Mouse (Mus musculus): ENCODE data around the gene Camk2n1.

The Camk2n1 gene

DNA sequence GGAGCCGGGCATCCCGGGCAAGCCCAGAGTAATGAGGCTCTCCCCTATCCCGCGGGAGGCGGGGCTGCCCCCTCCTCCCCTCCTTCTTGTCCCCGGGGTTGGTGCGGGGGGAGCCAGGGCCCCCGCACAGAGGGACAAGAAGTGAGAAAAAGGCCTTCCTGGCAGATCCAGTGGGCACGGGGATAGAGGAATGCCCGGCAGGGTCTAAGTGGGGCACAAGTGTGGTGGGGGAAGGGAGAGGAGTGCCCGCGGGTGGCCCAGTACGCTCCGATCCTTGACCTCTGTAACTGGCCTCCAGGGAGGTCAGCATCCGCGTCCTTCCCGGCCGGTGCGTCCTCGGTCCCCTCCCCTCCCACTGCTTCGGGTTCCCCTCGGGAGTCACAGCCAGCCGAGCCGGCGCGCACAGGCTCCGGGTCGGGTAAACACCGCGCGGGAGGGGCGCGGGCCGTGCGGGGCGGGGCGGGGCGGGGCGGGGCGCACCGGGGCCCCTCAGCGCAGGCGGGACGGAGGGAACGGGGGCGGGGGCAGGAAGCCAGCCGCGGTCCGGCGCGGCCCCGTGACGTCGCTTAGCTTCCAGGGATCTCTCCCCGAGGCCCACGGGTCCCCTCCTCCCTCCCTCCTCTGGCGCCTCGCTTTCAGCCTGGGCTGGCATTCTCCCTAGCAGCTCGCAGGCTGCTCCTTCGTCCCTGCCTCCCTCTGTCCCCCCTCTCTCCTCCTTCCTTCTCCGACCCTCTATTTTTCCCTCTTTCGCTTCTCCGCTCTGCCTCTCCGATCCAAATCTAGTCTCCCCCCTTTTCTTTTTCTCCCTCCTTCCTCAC is at the start of gene Camk2n1:
Gene Camk2n1, plus strand, starts transcription at position 562 of the 818 bp plus-strand sequence.
- in situ Hi-C loops (cut with MboI; ENCODE audit: low sequenced_read_pairs) = no loop called here

DNA sequence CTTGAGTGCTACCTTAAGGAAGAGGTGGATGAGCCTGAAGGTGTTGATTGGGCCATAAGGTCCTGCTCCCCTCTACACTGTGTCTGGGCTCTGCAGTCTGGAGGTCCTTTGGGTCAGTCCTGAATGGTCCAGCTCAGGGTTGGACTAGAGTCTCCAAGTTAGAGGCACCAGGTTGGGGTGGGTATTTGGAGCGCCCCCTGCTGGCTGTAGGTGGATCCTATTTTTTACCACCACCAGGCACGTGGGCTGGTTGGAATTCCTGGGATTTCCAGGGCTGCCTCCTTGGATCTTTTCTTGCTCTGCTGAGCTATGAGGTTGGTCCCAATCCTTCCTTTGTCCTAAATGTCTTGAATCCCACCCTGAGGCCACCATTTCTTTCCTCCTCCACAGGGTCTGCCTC is 49.3 kb upstream of the Camk2n1 start:
- in situ Hi-C loops (cut with MboI; ENCODE audit: low sequenced_read_pairs) = no loop called here

DNA sequence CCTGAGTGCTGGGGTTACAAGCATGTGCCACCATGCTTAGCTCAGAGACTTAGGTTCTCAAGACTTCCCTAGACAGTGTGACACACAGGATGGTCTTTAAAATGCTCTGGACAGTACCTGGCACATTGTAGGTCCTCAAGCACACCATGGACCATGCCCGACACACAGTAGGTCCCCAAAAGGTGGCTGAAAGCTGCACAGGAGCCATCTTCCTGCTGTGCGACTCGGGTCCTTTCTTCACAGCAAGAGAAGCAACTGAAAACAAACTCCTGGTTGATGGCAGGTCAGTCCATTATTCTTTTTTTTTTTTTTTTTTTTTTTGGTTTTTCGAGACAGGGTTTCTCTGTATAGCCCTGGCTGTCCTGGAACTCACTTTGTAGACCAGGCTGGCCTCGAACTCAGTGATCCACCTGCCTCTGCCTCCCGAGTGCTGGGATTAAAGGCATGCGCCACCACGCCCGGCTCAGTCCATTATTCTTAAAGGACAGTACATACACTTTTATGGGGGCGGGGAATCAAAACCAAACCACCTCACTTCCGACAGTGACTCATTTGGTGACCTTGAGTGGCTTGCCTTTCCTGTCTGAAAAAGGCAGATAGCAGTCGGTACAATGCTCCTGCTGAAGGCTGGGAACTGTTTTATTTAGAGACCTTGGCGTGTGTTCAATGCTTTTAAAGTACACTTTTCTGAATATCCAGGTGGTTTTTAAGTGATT is 46.5 kb upstream of the Camk2n1 start:
- in situ Hi-C loops (cut with MboI; ENCODE audit: low sequenced_read_pairs) = no loop called here

DNA sequence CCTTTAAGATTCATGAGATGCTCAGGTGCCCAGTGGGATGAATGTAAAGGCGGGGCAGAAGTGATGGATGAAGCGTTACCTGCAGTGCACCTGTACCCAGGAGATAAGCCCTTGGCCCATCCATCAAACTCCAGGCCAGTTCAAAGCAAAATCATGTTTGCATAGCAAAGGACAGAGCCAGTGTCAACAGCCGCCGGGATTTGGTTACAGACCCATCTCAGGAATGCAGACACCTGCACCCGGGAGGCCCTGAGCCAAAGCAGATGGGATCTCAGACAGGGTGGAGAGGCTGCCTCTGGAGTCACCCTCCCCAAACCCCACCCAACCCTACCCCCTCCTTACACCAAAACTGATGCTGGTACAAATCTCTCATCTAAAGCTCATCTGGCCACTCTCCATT is 43.1 kb upstream of the Camk2n1 start:
- in situ Hi-C loops (cut with MboI; ENCODE audit: low sequenced_read_pairs) = no loop called here

- in situ Hi-C loops (cut with MboI; ENCODE audit: low sequenced_read_pairs) = no loop called here
Measured at GRCm38 (mm10) chr4:138411504-138412121, 42.5 kb upstream of the Camk2n1 start.

DNA sequence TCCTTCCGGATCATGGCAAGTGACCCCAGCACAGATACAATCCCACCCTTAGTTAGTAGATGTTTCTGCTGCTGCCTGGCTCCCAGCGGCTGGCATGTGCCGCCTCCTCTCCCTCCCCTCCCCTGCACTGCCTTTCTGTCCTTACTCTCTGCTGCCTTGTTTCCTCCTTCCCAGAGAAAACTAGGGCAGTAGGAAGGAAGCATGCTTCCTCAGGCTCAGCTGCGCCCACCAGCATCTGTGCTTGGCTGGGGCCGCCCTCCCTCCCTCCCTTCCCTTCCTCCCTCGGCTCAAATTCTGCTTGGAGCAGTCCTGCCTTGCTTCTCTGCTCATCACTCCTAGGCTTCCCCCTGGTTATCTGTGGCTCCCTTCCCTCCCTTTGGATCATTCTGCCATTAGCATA is 39.4 kb upstream of the Camk2n1 start:
- in situ Hi-C loops (cut with MboI; ENCODE audit: low sequenced_read_pairs) = no loop called here

GRCm38 (mm10) chr4:138415991-138416390 is 38.1 kb upstream of the Camk2n1 start:
- in situ Hi-C loops (cut with MboI; ENCODE audit: low sequenced_read_pairs) = no loop called here

- in situ Hi-C loops (cut with MboI; ENCODE audit: low sequenced_read_pairs) = no loop called here
Measured at GRCm38 (mm10) chr4:138416414-138416813, 37.7 kb upstream of the Camk2n1 start.

DNA sequence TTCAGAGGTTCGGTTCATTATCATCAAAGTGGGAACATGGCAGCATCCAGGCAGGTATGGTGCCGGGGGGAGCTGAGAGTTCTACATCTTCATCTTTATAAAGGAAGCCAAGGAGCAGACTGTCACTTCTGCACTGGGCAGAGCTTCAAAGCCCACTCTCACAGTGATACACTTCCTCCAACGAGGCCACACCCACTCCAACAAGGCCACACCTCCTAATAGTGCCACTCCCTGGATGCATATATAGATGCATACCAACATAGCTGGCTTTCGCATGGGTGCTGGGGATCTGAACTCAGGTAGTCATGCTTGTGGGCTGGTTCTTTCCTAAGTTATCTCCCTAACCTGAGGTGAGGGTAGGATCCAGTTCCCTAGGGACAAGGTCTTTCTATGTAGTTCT is 36.2 kb upstream of the Camk2n1 start:
- in situ Hi-C loops (cut with MboI; ENCODE audit: low sequenced_read_pairs) = no loop called here

- in situ Hi-C loops (cut with MboI; ENCODE audit: low sequenced_read_pairs) = no loop called here
Measured at GRCm38 (mm10) chr4:138418340-138418957, 35.7 kb upstream of the Camk2n1 start.

DNA sequence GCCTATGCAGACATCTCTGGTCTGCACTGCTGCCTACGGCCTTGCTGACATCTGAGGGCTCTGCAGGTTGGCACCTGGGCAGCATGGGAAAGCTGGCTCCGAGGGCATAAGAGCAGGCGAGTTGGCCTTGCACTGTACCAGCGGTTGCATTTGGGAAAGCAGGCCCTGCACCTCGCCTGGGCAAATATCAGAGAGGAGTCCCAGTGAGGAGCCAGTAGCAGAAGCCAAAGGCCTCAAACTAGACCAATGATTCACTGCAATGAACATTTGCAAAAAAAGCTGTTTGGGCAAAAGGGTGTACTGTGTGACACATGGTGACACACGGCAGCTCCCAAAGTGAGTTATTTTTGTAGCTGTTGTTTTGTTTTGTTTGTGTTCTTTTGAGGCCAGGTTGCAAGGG is 29.1 kb upstream of the Camk2n1 start:
- in situ Hi-C loops (cut with MboI; ENCODE audit: low sequenced_read_pairs) = loop anchor here (5.0 kb wide), 1 partner anchor 103 kb away; no protein-coding TSS in a partner anchor

DNA sequence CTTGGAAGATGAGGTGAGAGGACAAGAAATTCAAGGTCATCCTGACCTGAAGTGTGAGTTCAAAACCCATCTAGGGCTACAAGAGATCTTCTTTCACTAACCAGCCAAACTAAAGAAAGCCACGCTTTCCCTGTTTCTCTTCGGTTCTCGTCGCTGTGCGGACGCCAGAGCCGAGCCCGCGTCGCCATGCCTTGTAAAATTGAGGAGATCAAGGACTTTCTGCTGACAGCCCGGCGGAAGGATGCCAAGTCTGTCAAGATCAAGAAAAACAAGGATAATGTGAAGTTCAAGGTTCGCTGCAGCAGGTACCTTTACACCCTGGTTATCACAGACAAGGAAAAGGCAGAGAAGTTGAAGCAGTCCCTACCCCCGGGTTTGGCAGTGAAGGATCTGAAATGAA is 28.5 kb upstream of the Camk2n1 start:
- in situ Hi-C loops (cut with MboI; ENCODE audit: low sequenced_read_pairs) = loop anchor here (5.0 kb wide), 1 partner anchor 103 kb away; no protein-coding TSS in a partner anchor

GRCm38 (mm10) chr4:138426778-138427705 is 27.1 kb upstream of the Camk2n1 start:
- in situ Hi-C loops (cut with MboI; ENCODE audit: low sequenced_read_pairs) = loop anchor here (5.0 kb wide), 1 partner anchor 105 kb away; no protein-coding TSS in a partner anchor

GRCm38 (mm10) chr4:138429778-138430177 is 24.3 kb upstream of the Camk2n1 start:
- in situ Hi-C loops (cut with MboI; ENCODE audit: low sequenced_read_pairs) = loop anchor here (5.0 kb wide), 1 partner anchor 107 kb away; no protein-coding TSS in a partner anchor

DNA sequence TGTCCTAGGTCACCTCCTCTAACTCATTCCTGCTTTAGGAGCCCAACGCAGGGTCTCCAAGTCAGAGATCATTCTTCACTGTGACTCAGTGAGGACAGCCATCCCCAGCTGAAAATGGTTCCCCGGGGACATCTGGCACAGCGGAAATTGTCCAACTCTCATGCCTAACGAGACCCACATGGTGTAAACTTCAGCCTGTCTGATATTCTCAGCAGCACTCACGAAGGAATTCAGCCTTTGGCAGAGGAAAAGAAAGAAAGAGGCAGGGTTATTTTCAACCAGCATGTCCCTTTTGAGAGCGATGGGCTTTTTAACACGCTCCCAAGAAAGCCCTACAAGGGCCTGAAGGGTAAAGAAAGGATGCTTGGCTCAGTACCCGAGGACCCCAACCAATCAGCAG is 22.8 kb upstream of the Camk2n1 start:
- in situ Hi-C loops (cut with MboI; ENCODE audit: low sequenced_read_pairs) = no loop called here

DNA sequence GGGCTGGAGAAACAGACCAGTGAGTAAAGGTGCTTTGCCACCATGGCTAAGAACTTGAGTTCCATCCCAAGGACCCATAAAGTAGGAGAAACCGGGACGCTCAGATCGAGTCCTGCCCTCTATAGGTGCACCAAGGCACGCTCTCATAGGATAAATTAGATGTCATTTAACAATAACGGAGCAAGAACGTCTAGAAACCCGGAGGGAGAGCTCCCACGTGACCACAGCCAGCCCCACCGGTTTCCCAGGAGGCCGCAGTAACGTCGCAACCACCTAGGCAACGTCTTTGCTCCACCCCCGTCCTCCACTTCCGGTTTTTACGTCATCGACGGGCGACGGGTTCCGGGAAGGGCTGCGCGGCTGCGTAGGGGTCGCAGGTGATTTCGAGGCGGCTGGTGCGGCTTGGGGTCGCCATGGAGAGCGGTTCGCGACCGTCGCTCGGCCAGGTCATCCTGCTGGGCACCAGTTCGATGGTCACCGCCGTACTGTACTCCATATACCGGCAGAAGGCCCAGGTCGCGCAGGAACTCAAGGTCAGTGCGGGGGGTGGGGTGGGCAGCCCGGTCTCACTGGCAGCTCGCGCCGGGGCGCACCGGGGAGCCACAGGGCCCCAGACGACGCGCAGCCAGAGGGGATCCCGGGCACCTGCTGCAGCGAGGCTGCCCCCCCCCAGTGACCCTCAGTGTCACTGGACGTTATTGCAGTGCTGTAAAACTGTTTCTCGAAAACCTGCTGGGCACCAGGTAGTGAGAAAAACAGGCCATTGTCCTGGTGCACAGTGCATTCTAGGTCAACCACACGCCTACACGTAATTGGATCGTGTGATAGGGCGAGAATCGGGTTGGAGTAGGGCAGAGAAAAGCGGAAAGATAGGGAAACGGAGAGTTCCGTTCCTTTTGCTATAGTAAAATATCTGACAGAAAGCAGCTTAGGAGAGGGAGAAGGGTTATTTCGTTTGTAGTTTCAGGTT is 19.5 kb upstream of the Camk2n1 start, which contains the start of gene Mul1:
Gene Mul1, plus strand, starts transcription at position 325 of the 970 bp plus-strand sequence.
- in situ Hi-C loops (cut with MboI; ENCODE audit: low sequenced_read_pairs) = no loop called here

- in situ Hi-C loops (cut with MboI; ENCODE audit: low sequenced_read_pairs) = loop anchor here (10.0 kb wide), 2 partner anchors 115 to 265 kb away; no protein-coding TSS in a partner anchor
Measured at GRCm38 (mm10) chr4:138440062-138440461, 14.1 kb upstream of the Camk2n1 start.

- in situ Hi-C loops (cut with MboI; ENCODE audit: low sequenced_read_pairs) = loop anchor here (10.0 kb wide), 2 partner anchors 110 to 260 kb away; no protein-coding TSS in a partner anchor
Measured at GRCm38 (mm10) chr4:138444941-138445340, 9.2 kb upstream of the Camk2n1 start.
